Mouse (Mus musculus): ENCODE measurements around the gene Vwc2l. TPM values are rescaled to one million over a fixed set of nuclear protein-coding genes. Genes with fewer than 3 reads are reported as not detected.

Gene Vwc2l
- polyA plus RNA-seq, 1 experiment from 2014 or later: 0.02 TPM

DNA sequence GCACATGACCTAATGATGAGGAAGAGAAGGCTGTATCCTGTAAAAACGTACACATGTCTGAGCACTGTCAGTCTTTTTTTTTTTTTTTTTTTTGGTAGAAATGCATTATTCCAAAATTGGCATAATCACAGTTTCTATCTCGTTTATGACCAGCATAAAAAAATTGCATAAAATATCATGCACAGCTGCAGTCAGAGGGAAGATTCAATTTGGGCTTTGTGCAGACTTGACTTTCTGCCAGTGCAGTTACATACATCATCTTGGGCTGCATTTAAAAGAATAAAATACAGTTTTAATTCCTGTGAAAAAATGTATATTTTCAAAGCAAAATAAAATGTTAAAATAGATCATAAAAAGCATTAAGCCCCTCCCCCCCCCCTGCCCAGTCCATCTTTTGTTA is 97.6 kb downstream of the Vwc2l start:
- H3K9ac ChIP-seq (ENCODE audit: low read depth, low read length): no peak overlapping the region
- WGBS (ENCODE audit: insufficient replicate concordance): 27% methylated on average over 2 of the region's 2 CpGs
- H3K4me3 ChIP-seq (ENCODE audit: low read depth, low read length): no peak overlapping the region
- no peaks in the 10 kb centered on the region for H3K9me3 ChIP-seq (replicated peaks; ENCODE audit: control insufficient read depth, low read length)
- no peak for ATAC-seq (ENCODE audit: low read depth)
- no peaks in the 10 kb centered on the region for H3K36me3 ChIP-seq (ENCODE audit: control insufficient read depth, insufficient read depth)
- H3K4me2 ChIP-seq (ENCODE audit: low read depth, low read length): no peak overlapping the region
- no peaks in the 10 kb centered on the region for H3K27me3 ChIP-seq (ENCODE audit: control insufficient read depth, insufficient read depth, low read depth, low read length)
- no peak overlapping the region for H3K27ac ChIP-seq (ENCODE audit: low read length)
- no peaks in the 10 kb centered on the region for H3K4me1 ChIP-seq (ENCODE audit: control insufficient read depth, low read depth, low read length)

DNA sequence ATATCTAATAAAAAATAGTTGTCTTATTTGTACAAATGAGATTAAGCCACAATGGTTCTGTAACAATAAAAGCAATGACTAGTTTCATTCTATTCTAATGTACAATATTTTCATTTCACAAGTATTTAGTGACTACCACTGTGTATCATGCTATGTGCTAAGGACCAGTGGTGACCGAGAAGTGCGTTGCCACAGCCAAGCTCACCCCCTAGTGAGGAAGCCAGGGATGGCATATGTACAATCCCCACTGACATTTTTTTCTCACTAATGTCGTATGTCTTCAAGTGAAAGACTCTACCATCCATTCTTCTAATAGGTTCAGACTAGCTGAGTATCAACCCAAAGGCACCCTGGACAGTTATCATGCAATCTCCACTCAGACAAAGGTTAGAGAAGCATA is 107.7 kb downstream of the Vwc2l start:
- Histone ChIP-seq H3K4me3 (ENCODE audit: low read depth, low read length) (no peak overlapping the region), H3K4me2 (ENCODE audit: low read depth, low read length) (no peak overlapping the region), H3K9ac (ENCODE audit: low read depth, low read length) (no peak overlapping the region), H3K4me1 (ENCODE audit: control insufficient read depth, low read depth, low read length) (no peaks in the 10 kb centered on the region), H3K27me3 (ENCODE audit: control insufficient read depth, insufficient read depth, low read depth, low read length) (no peaks in the 10 kb centered on the region), H3K36me3 (ENCODE audit: control insufficient read depth, insufficient read depth) (no peaks in the 10 kb centered on the region), H3K9me3 (replicated peaks; ENCODE audit: control insufficient read depth, low read length) (no peaks in the 10 kb centered on the region), H3K27ac (ENCODE audit: low read length) (no peak overlapping the region)
- 62% methylated on average over 3 of the region's 3 CpGs for WGBS (ENCODE audit: insufficient replicate concordance)
- ATAC-seq (ENCODE audit: low read depth): no peak

- H3K9ac ChIP-seq (ENCODE audit: low read depth, low read length): no peak overlapping the region
- WGBS (ENCODE audit: insufficient replicate concordance): 60% methylated on average over 7 of the region's 7 CpGs
- H3K4me3 ChIP-seq (ENCODE audit: low read depth, low read length): no peak overlapping the region
- H3K4me1 ChIP-seq (ENCODE audit: control insufficient read depth, low read depth, low read length): no peaks in the 10 kb centered on the region
- H3K4me2 ChIP-seq (ENCODE audit: low read depth, low read length): no peak overlapping the region
- no peak overlapping the region for H3K27ac ChIP-seq (ENCODE audit: low read length)
- ATAC-seq (ENCODE audit: low read depth): no peak
- H3K27me3 ChIP-seq (ENCODE audit: control insufficient read depth, insufficient read depth, low read depth, low read length): no peaks in the 10 kb centered on the region
- H3K36me3 ChIP-seq (ENCODE audit: control insufficient read depth, insufficient read depth): no peaks in the 10 kb centered on the region
- no peaks in the 10 kb centered on the region for H3K9me3 ChIP-seq (replicated peaks; ENCODE audit: control insufficient read depth, low read length)
These were observed 116.7 kb downstream of the Vwc2l start for GRCm38 (mm10) chr1:70842222-70842621.

DNA sequence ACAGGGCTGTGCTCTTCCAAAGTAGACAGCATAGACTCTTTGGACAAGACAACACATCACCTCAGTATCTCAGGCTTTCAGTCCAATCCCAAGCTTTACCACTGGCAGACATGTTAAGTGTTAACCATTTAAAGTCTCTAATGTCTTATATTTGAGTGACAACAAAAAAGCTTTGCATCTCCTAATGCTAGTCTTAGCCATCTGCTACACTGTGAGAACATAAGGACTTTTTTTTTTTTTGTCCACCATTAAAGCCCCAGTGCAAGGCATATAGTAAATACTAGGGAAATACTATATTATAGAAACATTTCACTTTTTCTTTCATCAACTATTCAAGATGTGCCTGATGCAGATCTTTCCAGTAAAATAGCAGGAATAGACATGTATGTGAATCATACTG is 119.8 kb downstream of the Vwc2l start:
- Histone ChIP-seq H3K9me3 (replicated peaks; ENCODE audit: control insufficient read depth, low read length) (no peaks in the 10 kb centered on the region), H3K4me3 (ENCODE audit: low read depth, low read length) (no peak overlapping the region), H3K27ac (ENCODE audit: low read length) (no peak overlapping the region), H3K36me3 (ENCODE audit: control insufficient read depth, insufficient read depth) (no peaks in the 10 kb centered on the region), H3K4me1 (ENCODE audit: control insufficient read depth, low read depth, low read length) (no peaks in the 10 kb centered on the region), H3K9ac (ENCODE audit: low read depth, low read length) (no peak overlapping the region), H3K4me2 (ENCODE audit: low read depth, low read length) (no peak overlapping the region), H3K27me3 (ENCODE audit: control insufficient read depth, insufficient read depth, low read depth, low read length) (no peaks in the 10 kb centered on the region)
- ATAC-seq (ENCODE audit: low read depth): no peak

DNA sequence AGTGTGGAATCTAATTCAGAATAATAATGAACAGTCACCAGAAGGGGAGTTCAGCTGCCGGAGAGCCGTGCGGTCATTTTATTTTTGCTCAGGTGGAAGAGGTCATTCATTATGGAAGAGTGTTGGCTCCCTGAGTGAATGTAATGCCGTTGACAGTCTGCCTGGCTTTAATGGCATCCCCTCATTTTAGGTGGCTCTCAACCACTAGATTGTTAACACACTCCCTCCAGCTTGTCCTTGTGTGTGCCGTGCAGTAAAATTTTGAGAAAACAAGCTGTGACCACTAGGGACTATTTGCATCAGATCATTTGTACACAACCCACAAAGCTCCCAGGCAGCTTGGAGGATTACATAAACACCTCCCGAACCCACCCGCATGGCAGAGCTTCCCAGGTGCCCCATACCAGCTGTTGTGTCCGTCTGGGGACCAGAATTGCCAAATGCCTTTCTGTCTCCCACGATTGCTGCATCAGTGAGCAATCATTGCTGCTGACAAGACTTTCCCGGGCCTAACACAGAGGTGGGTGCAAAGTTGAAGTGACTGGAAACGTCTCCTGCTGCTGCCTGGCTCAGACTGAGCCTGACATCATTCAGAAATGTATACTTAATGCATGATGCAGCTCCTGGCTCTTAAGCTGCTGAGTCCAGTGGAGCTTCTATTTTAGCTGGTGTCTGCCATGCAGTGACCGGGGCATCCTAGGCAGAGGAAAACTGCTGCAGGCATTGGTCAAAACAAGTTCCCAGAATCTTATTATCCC is 126.3 kb downstream of the Vwc2l start:
- H3K4me3 ChIP-seq (ENCODE audit: low read depth, low read length): no peak overlapping the region
- H3K27me3 ChIP-seq (ENCODE audit: control insufficient read depth, insufficient read depth, low read depth, low read length): no peaks in the 10 kb centered on the region
- no peaks in the 10 kb centered on the region for H3K9me3 ChIP-seq (replicated peaks; ENCODE audit: control insufficient read depth, low read length)
- H3K27ac ChIP-seq (ENCODE audit: low read length): no peak overlapping the region
- 62% methylated on average over 12 of the region's 12 CpGs for WGBS (ENCODE audit: insufficient replicate concordance)
- H3K4me1 ChIP-seq (ENCODE audit: control insufficient read depth, low read depth, low read length): no peaks in the 10 kb centered on the region
- H3K36me3 ChIP-seq (ENCODE audit: control insufficient read depth, insufficient read depth): no peaks in the 10 kb centered on the region
- H3K4me2 ChIP-seq (ENCODE audit: low read depth, low read length): no peak overlapping the region
- ATAC-seq (ENCODE audit: low read depth): no peak
- H3K9ac ChIP-seq (ENCODE audit: low read depth, low read length): no peak overlapping the region

DNA sequence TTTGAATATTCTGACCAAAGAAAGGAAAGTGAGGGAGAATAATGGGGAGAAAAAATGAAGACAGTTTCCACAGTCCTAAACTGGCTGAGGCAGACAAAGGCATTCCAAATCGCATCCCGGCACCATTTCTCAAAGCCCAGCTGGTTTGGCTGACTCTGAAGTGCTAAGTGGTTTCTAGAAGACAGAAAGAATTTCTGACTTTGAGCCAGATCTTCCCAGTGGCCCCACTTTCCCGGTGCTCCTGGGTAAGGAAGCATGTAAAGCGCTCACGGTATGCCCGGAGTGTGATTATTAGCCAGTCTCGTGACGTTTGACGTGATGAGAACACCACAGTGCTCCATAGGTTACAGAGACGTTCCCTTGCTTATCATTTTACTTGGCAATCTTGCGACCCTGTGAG is 127.9 kb downstream of the Vwc2l start:
- WGBS (ENCODE audit: insufficient replicate concordance): 79% methylated on average over 11 of the region's 11 CpGs
- no peaks in the 10 kb centered on the region for H3K9me3 ChIP-seq (replicated peaks; ENCODE audit: control insufficient read depth, low read length)
- no peaks in the 10 kb centered on the region for H3K36me3 ChIP-seq (ENCODE audit: control insufficient read depth, insufficient read depth)
- no peaks in the 10 kb centered on the region for H3K4me1 ChIP-seq (ENCODE audit: control insufficient read depth, low read depth, low read length)
- no peak overlapping the region for H3K9ac ChIP-seq (ENCODE audit: low read depth, low read length)
- no peak overlapping the region for H3K4me3 ChIP-seq (ENCODE audit: low read depth, low read length)
- H3K27me3 ChIP-seq (ENCODE audit: control insufficient read depth, insufficient read depth, low read depth, low read length): no peaks in the 10 kb centered on the region
- H3K4me2 ChIP-seq (ENCODE audit: low read depth, low read length): no peak overlapping the region
- ATAC-seq (ENCODE audit: low read depth): no peak
- H3K27ac ChIP-seq (ENCODE audit: low read length): no peak overlapping the region

DNA sequence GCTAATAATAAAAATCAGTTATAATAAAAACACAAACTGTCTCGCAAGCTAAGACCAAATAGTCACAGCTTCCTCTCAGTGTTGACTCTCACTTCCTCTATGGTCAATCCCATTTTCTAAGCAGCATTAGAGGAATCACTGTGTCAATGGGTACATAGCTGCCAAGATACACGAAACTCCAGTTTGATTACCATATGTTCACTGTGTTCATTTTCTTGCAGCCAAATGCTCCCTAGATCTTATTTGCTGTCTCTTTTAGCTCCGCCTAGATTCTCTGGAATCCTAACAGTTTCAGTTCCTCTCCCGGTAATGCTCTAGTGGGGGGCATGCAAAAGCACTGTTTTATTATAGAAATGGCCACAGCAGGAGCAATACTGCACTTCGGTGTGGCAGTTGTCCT is 130.4 kb downstream of the Vwc2l start:
- Histone ChIP-seq H3K9ac (ENCODE audit: low read depth, low read length) (no peak overlapping the region), H3K4me1 (ENCODE audit: control insufficient read depth, low read depth, low read length) (no peaks in the 10 kb centered on the region), H3K36me3 (ENCODE audit: control insufficient read depth, insufficient read depth) (no peaks in the 10 kb centered on the region), H3K4me3 (ENCODE audit: low read depth, low read length) (no peak overlapping the region), H3K9me3 (replicated peaks; ENCODE audit: control insufficient read depth, low read length) (no peaks in the 10 kb centered on the region), H3K27ac (ENCODE audit: low read length) (no peak overlapping the region), H3K4me2 (ENCODE audit: low read depth, low read length) (no peak overlapping the region), H3K27me3 (ENCODE audit: control insufficient read depth, insufficient read depth, low read depth, low read length) (no peaks in the 10 kb centered on the region)
- ATAC-seq (ENCODE audit: low read depth): no peak
- WGBS (ENCODE audit: insufficient replicate concordance): 46% methylated on average over 5 of the region's 5 CpGs

GRCm38 (mm10) chr1:70861672-70862071 is 136.2 kb downstream of the Vwc2l start:
- Histone ChIP-seq H3K36me3 (ENCODE audit: control insufficient read depth, insufficient read depth) (no peaks in the 10 kb centered on the region), H3K27me3 (ENCODE audit: control insufficient read depth, insufficient read depth, low read depth, low read length) (no peaks in the 10 kb centered on the region), H3K4me2 (ENCODE audit: low read depth, low read length) (no peak overlapping the region), H3K4me3 (ENCODE audit: low read depth, low read length) (no peak overlapping the region), H3K9me3 (replicated peaks; ENCODE audit: control insufficient read depth, low read length) (no peaks in the 10 kb centered on the region), H3K9ac (ENCODE audit: low read depth, low read length) (no peak overlapping the region), H3K4me1 (ENCODE audit: control insufficient read depth, low read depth, low read length) (no peaks in the 10 kb centered on the region), H3K27ac (ENCODE audit: low read length) (no peak overlapping the region)
- WGBS (ENCODE audit: insufficient replicate concordance): 33% methylated on average over 2 of the region's 2 CpGs
- ATAC-seq (ENCODE audit: low read depth): no peak

GRCm38 (mm10) chr1:70866137-70866536 is 140.6 kb downstream of the Vwc2l start:
- no peak overlapping the region for H3K4me3 ChIP-seq (ENCODE audit: low read depth, low read length)
- no peaks in the 10 kb centered on the region for H3K4me1 ChIP-seq (ENCODE audit: control insufficient read depth, low read depth, low read length)
- no peak for ATAC-seq (ENCODE audit: low read depth)
- H3K27ac ChIP-seq (ENCODE audit: low read length): no peak overlapping the region
- H3K9me3 ChIP-seq (replicated peaks; ENCODE audit: control insufficient read depth, low read length): no peaks in the 10 kb centered on the region
- no peak overlapping the region for H3K9ac ChIP-seq (ENCODE audit: low read depth, low read length)
- no peaks in the 10 kb centered on the region for H3K27me3 ChIP-seq (ENCODE audit: control insufficient read depth, insufficient read depth, low read depth, low read length)
- no peaks in the 10 kb centered on the region for H3K36me3 ChIP-seq (ENCODE audit: control insufficient read depth, insufficient read depth)
- no peak overlapping the region for H3K4me2 ChIP-seq (ENCODE audit: low read depth, low read length)
- 61% methylated on average over 5 of the region's 5 CpGs for WGBS (ENCODE audit: insufficient replicate concordance)

Measured in liver, embryonic 16.5 days (tissue).